Mouse (Mus musculus): ENCODE data around the gene Btnl6.
"Not testable (repeated sequence)": the region's sequence is repeated elsewhere in the genome, so short reads cannot be mapped to it uniquely, and the experiment has no call there.

The Btnl6 gene

DNA sequence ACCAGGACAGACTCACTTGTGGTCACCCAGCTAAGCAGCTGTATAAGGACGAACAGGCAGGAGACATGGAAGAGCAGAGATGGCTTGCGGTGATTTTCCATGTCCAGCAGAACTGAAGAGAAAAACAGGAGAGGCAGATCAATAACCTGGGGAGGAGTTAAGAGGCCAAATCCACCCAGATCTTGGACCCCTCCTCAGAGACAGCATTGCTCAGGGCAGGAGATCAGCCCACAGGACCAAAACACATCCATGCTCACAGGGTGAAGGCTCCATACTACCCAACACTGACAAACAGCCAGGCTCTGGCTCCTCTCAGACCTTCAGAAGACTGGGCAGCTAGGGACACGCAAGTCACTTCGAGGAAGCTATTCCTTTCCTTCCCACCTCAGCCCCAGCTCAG lies at the start of gene Btnl6:
Gene Btnl6, minus strand, starts transcription at position 101 of the 400 bp plus-strand sequence.
- in situ Hi-C loops (cut with MboI, MseI): no loop called here

DNA sequence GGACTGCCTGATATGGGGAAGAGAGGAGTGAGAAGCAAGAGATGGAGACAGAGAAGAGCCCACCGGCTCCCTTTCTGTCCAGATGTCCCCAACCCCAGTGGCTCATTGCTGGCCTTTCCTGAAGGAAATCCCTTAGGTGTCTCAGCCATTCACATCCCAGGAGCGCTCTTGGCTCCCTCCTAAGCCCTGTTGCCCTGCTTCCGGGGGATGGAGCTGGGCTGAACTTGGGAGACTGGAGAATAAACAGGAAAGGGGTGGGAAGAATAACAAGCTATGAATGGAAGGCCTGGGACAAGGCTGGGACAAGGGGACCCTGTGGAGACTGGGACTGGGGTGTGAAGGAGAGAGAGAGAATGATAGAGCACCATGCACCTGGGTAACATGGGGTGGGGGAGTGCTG lies 47.6 kb upstream of the Btnl6 start:
- in situ Hi-C loops (cut with MboI, MseI): loop anchor here in 1 of 2 experiments (10.0 kb wide), 2 partner anchors 150 to 420 kb away; partner anchors contain the start of gene H2-DMb2

DNA sequence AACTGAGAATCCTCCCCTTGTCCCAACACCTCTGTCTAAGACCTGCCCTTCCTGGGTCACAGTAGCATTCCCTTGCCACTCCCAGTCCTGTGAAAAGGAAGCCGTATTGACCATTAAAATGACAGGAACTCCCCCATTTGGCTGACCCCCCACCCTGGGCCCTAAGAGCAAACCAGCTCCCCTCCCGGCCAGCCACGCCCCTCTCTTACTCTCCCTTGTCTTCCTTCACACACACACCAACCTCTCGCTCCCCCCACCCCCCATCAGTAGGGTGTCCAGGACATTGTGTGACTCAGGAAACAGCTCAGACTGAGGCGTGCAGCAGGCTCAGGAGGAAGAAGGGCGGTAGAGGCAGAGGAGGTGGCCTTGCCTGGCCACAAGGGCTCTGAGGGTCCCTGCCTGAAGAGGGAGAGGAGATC lies 46.9 kb upstream of the Btnl6 start, which contains the start of gene Notch4:
Gene Notch4, plus strand, starts transcription at position 266 of the 419 bp plus-strand sequence.
- in situ Hi-C loops (cut with MboI, MseI): loop anchor here in 1 of 2 experiments (10.0 kb wide), 2 partner anchors 151 to 419 kb away; partner anchors contain the start of gene H2-DMb2

DNA sequence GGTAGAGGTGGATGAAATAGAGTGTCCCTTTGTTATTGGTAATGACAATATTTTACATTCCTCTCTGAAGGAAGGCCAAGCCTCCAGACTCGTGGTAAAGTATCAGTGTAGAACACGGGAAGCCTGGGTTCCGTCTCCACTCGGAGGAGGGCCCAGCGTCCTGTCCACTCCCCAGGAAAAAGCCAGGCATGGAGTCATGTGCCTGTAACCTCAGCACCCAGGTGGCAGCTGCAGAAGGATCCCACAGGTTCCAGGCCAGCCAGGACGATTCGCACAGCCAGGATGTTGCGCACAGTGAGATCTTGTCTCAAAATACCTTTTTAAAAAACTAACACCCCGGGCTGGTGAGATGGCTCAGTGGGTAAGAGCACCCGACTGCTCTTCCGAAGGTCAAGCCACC lies 46.2 kb upstream of the Btnl6 start:
- in situ Hi-C loops (cut with MboI, MseI): loop anchor here in 1 of 2 experiments (10.0 kb wide), 2 partner anchors 151 to 419 kb away; partner anchors contain the start of gene H2-DMb2

DNA sequence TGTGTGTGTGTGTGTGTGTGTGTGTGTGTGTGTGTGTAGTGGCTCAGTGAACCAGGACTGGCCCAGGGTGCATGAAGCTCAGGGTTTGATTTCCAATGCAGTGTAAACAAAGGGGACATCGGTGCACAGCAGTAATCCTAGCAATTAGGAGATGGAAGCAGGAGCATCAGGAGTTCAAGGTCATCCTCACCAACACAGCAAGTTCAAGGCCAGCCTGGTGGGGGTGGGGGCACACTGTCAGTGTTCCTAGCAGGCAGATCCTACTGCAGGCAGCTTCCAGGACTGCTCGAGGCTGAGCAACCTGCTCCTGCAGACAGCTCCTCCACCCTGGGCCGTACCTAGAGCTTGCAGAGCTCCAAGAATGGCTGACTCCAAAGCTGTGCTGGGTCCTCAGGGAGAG lies 45.4 kb upstream of the Btnl6 start:
- in situ Hi-C loops (cut with MboI, MseI): loop anchor here in 1 of 2 experiments (10.0 kb wide), 2 partner anchors 152 to 418 kb away; partner anchors contain the start of gene H2-DMb2

DNA sequence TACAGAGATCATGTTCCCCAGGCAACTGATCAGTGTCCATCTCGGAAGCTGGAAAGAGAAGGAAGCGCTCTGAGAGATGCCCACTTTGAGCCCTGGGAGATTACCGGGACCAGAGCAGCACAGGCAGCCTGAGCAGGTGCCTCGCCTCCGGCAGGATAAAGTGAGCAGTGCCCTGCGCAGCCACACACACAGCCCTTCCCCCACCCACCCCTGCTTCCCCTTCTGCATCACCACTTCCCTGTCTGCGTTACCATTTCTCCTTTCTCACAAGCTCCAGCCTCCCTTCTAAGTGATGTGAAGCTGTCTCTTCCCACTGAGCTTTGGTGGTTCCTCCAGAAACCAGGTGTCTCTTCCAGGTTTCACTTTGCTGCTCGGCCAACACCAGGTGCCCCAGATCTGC lies 44.0 kb upstream of the Btnl6 start:
- in situ Hi-C loops (cut with MboI, MseI): loop anchor here in 1 of 2 experiments (10.0 kb wide), 2 partner anchors 154 to 416 kb away; partner anchors contain the start of gene H2-DMb2

DNA sequence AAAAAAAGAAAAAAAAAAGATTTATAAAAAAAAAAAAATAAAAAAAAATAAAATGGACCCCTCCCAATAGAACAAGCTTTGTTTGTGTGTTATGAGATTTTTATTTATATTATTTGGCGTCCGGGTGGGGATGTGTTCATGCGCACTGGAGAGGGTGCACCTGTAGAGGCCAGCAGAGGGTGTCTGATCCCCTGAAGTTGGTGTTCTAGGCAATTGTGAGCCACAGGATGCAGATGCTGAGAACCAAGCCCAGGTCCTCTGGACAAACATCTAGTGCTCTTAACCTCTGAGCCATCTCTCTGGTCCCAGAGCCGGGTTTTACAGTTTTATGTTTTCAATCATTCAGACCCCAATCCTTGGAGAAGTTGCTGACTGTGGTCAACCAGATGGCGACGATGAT lies 43.3 kb upstream of the Btnl6 start:
- in situ Hi-C loops (cut with MboI, MseI): loop anchor here in 1 of 2 experiments (10.0 kb wide), 2 partner anchors 154 to 416 kb away; partner anchors contain the start of gene H2-DMb2

DNA sequence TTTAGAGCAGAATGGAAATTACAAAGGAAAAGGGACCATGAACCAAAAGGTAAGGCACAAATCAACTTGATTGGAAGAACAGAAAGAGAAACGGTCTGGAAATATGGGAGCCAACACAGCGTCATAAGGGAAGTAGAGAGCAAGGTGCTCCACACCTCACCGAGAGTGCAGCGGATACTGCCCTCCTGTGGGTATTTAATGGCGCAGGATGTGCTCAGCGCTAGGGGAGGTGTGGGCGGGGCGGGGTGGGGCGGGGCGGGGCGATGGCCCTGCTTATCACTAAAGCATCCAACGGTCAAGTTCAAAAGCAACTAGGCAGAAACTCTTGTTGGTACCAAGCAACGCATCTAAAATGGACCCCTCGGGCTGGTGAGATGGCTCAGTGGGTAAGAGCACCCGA lies 42.7 kb upstream of the Btnl6 start:
- in situ Hi-C loops (cut with MboI, MseI): loop anchor here in 1 of 2 experiments (10.0 kb wide), 2 partner anchors 155 to 415 kb away; partner anchors contain the start of gene H2-DMb2

DNA sequence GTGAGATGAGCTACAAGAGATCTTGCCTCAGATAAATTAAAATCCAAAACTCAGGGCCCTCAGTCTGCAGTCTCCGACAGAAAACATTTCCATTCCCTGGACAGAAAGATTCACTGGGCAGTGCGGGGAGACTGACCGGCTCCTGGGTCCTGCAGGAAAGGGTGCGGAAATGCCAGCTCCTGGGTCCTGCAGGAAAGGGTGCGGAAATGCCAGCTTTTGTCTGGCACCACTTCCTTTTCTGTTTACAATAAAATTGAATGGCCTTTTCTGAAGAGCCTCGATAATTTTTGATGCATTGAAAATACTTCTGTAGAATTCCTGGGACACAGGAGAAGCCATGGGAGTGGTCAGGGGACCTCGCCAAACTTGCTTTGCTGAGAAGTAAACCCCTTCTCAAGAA lies 42.0 kb upstream of the Btnl6 start:
- in situ Hi-C loops (cut with MboI, MseI): no loop called here

DNA sequence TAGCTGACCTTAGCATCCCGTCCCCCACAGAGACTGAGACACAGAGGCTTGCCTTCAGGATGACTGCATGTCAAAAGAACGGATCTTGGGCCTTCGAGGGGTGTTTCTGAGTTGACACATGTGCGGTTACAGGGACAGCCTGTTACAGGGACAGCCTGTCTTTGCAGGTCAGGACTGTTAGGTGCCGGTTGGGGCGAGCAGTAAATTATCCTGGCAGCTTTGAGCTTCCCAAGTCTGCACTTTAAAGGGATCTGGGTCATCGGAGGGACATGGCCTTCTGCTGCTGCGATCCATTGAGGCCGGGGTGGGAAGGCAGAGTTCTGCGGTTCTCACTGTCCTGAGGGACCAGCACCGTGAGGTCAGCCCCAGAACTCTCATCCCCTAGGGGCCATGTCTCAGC lies 40.3 kb upstream of the Btnl6 start:
- in situ Hi-C loops (cut with MboI, MseI): no loop called here

DNA sequence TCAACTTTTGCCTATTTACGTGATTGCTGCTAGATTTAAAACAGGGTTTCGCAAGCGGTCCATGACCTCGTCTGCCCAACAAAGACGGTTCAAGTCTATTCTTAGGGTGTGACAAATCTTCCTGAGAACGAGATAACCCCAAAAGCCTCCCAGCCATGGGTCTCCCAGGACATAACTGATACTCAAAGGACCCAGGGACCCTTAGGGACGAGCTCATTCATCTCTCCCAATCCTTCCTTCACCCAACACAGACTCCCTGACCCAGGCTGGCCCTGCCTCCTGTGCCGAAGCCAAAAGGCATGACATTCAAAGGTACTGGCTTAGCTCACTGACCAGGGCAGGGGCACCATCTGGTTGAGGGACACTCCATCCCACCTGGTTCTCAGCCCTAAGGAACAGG lies 39.3 kb upstream of the Btnl6 start:
- in situ Hi-C loops (cut with MboI, MseI): no loop called here

DNA sequence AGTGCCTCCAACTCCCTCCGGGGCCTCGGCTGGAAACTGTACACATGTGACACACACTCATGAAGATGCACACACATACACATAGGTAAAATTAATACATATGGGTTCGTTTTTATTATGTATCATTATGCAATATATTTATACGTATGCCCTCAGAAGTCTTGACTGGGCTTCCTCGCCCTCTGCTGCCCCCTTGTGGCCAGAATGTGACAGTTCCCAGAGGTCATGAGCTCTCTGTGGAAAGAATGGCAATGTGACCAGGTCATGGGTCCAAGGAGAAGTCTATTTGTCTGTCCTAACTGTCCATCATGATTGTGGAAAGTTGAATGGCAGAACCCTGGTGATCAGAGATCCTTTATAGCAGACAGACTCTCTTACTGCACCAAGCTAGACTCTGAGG lies 38.3 kb upstream of the Btnl6 start:
- in situ Hi-C loops (cut with MboI, MseI): no loop called here

DNA sequence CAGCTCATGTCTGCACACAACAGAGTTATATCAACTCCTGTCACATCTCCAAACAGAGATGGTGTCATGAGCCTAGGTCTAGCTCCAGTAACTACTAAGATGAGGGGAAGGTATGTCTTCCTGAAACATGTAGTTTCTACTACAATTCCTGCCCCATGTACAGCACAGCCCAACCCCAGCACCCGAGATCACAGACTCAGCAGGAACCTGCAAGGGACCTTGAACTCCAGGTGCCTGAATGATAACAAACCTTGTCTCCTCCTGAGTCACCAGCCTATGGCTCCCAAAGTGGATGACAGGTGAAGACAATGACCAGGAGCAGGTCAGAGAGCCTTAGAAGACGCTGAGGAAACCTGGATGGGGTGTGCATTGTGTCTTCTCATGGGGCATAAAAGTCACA lies 32.7 kb upstream of the Btnl6 start:
- in situ Hi-C loops (cut with MboI, MseI): loop anchor here in 1 of 2 experiments (5.0 kb wide), 2 partner anchors 48 to 103 kb away; no protein-coding TSS in a partner anchor

DNA sequence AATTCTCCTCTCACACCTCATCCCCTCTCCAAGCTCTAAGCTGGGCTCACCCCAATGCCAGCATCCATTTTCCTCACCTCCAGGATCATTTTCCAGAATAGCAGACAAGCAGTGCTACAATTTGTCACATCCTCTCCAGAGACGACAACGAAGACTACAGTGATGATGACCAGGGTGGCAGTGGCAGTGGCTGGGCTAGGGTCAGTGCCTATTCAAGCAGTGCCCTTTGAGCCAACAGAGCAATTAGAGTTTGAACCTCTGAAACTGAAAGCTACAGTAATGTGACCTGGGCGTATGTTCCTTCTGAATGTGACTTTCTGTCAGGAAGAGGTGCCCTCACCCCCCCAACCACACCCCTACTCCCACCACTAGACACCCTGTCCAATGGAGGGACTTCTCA lies 32.0 kb upstream of the Btnl6 start:
- in situ Hi-C loops (cut with MboI, MseI): no loop called here

DNA sequence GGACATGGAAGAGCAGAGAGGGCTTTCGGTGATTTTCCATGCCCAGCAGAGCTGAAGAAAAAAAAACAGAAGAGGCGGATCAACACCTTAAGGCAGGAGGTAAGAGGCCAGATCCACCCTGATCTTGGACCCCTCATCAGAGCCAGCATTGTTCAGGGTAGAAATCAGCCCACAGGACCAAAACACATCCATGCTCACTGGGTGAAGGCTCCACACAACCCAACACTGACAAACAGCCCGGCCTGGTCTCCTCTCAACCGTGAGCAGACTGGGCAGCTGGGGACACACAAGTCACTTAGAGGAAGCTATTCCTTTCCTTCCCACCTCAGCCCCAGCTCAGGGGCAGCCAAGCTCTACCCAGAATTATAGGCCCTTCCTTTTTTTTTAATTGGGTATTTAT lies 30.4 kb upstream of the Btnl6 start:
- in situ Hi-C loops (cut with MboI, MseI): no loop called here

DNA sequence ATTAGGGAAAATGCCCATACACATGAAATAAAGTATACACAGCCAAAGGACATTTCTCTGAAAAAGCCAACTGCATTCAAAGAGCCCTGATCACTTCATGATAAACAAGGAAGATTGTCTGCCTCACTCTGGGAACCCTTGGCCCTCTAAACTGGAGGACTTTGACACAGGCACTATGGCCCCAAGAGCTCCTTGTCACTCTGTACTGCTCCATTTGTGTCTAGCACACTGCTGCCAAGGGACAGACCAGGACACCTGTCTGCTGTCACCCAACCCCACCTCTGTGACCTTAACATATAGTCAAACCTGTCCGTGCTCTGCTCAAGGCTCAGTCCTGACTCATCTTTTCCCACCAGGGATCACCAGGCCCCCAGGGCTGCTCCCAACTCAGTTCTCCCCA lies 29.6 kb upstream of the Btnl6 start:
- in situ Hi-C loops (cut with MboI, MseI): no loop called here

DNA sequence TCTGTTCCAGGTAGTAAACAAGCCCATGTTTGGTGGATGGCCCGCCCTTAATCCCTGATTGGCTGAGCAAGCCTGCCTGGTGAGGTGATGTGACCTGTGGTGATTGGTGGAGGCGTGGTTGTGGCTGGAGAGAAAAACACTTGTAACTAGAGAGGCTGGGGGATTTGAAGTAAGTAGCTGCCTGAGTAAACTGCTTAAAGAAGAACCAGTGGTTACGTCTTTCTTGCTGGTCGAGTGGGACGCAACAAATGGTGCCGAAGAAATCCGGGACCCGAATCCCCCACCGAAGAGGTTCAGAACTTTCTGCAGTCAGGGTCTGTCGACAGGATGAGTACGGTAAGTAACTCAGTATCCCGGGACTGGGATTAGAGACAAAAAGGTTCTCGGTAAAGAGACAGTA lies 26.4 kb upstream of the Btnl6 start:
- in situ Hi-C loops (cut with MboI, MseI): not testable (repeated sequence)

DNA sequence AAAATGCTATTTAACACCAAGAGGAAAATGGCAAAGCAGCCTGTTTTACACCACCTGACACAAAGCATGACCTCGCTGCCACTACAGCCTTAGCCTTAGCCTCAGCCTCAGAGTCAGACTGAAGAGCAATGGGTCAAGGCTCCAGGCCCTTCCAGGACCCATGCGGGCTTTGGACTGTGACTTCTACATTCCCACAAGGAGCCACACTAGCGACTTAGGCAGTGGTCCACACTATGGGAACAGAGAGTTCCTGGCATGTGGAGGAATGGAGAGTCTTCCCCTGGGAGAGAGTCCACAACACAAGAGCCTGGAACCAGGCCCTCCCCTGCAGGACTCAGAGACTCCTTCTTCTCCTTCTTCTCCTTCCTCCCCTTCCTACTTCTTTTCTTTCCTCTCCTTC lies 15.5 kb upstream of the Btnl6 start:
- in situ Hi-C loops (cut with MboI, MseI): no loop called here

DNA sequence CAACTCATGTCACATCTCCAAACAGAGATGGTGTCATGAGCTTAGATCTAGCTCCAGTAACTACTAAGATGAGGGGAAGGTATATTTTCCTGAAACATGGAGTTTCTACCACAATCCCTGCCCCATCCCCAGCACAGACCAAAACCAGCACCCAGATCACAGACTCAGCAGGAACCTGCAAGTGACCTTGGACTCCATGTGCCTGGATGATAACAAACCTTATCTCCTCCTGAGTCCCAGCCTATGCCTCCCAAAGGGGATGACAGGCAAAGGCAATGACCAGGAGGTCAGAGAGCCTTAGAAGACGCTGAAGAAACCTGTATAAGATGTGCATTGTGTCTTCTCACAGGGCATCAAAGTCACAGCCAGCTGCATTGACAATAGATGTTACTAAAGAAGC lies 1.8 kb upstream of the Btnl6 start:
- in situ Hi-C loops (cut with MboI, MseI): no loop called here

DNA sequence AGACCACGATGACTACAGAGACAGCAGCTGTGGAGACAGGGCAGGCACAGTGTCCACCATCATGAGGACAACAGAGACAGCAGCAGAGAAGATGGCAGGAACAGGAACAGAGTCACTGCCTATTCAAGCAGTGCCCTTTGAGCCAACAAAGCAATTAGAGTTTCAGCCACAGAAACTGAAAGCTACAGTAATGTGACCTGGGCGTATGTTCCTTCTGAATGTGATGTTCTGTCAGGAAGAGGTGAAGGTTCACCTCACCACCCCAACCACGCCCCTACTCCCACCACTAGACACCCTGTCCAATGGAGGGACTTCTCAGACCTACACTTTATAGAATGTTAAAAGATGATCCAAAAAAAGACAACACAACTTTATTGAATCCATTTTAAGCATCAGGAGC lies 1.4 kb upstream of the Btnl6 start:
- in situ Hi-C loops (cut with MboI, MseI): not testable (repeated sequence)

DNA sequence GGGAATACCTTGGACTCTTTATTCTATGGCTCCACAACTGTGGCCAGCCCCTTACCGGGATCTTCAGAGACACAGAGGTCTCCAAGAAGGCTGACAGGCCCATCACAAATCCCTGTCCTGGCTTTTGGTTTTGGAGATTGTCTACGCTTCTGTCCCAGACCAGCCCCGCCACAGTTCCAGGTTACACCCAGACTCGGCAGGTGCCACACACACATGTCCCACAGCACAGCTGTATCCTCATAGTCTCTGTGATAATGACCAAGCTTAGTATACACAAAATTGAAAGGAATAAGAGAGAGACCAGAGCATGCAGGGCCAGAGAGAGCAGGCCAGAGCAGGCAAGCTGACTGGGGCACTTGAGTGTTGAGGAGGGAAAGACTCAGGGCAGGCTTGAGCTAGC lies 643 bp upstream of the Btnl6 start:
- in situ Hi-C loops (cut with MboI, MseI): no loop called here

DNA sequence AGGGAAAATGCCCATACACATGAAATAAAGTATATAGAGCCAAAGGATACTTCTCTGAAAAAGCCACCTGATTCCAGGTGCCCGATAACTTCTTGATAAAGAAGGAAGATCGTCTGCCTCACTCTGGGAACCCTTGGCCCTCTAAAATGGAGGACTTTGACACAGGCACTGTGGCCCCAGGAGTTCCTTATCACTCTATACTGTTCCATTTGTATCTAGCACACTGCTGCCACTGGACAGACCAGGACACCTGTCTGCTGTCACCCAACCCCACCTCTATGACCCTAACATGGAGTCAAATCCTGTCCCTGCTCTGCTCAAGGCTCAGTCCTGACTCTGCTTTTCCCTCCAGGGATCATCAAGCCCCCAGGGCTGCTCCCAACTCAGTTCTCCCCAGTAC lies 638 bp downstream of the Btnl6 start:
- in situ Hi-C loops (cut with MboI, MseI): no loop called here

DNA sequence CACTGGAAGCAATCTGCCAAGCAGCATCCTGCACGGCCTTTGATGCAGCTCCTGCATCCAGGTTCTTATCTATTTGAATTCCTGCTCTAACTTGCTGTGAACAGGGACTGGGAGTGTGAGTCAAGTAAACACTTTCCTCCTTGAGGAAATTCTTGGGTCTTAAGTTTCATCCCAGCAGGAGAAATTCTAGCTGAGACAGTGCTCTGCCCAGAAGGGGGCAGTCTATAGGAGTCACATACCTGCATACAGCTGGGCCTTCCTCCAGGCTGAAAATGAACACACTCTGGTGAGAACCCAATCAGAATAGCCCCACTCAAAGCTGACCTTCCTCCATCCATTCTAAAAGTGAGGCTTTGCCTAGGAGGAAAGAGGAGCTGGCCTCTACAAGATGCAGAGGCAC lies 5.4 kb downstream of the Btnl6 start:
- in situ Hi-C loops (cut with MboI, MseI): not testable (repeated sequence)

DNA sequence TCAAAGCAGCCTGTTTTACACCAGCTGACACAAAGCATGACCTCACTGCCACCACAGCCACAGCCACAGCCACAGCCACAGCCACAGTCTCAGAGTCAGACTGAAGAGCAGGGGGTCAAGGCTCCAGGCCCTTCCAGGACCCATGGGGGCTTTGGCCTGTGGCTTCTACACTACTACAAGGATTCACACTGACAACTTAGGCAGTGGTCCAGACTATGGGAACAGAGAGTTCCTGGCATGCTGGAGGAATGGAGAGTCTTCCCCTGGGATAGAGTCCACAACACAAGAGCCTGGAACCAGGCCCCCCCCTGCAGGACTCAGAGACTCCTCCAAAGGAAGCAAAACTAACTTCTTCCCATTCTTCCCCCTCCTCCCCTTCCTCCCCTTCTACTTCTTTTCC lies 9.6 kb downstream of the Btnl6 start:
- in situ Hi-C loops (cut with MboI, MseI): no loop called here

Data from T-helper 17 cell (primary cell).